Mouse (Mus musculus) R1 (cell line): ENCODE measurements around the gene Capzb.

ENCODE experiments used
- DNase-seq: peaks from one replicate; pipeline ENCODE4 v3.0.0-alpha.2; 2018; ENCODE audit warnings: low read depth, low spot score

The Capzb gene

GRCm38 (mm10) chr4:139305521-139305920 is 112.8 kb downstream of the Capzb start:
- no peak for DNase-seq

GRCm38 (mm10) chr4:139307916-139308315 is 115.2 kb downstream of the Capzb start:
- DNase-seq: no peak

DNA sequence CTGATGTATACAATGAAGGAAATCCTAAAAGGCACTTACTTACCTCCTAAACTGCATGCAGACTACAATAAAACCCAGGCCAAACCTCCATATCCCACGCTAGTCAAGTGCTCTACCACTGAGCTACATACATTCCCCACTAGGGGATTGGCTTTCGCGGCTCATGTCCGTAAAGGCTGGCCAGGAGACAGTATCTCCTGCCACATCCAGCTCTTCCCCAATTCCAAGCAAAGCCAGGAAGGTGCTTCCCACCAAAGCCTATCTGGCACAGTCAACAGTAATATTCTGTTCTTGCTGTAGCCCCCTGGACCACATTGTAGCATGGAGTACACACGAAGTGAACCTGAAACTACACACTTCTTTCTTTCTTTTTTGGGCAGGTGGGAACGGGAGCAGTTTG is 117.0 kb downstream of the Capzb start:
- DNase-seq: peak; percentile 76

DNA sequence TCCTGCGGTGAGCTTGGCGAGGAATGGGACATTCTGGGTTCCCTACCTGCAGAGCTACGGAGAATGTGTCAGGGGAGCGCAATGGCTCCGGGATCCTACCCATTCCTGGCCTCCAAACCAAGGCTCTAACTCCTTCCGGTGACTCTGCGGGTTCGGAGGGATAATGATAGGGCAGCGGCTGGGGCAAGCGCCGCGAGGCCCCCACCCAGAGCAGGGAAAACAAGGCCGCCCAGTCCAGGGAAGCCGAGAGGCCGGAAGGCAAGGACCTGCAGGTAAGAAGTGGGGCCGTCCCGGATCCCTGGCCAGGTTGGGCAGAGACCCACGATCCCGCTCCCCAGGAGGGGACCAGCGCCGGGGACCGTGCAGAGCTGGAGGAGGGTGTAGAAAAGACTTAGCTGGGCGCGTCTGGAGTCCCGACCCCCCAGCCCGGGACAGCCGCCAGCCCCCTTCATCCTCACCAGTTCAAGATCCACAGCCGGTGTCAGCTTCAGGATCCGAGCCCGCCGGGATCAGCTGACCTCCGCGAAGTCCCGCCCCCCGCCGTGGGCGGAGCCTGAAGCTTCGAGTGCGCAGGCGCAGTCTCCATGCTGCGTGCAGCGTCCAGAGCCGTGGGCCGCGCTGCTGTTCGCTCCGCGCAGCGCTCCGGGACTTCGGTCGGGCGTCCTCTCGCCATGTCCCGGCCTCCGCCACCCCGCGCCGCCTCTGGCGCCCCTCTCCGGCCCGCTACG is 117.6 kb downstream of the Capzb start, which contains the start of the genes Pqlc2 and Akr7a5:
Gene Pqlc2, minus strand, starts transcription at position 538 of the 728 bp plus-strand sequence.
Gene Akr7a5, plus strand, starts transcription at position 574 of the 728 bp plus-strand sequence.
- peak; percentile 92 for DNase-seq

- DNase-seq: peak; percentile 68
These were observed 118.4 kb downstream of the Capzb start for GRCm38 (mm10) chr4:139310899-139311701.

GRCm38 (mm10) chr4:139311707-139312106 is 119.0 kb downstream of the Capzb start:
- no peak for DNase-seq

DNA sequence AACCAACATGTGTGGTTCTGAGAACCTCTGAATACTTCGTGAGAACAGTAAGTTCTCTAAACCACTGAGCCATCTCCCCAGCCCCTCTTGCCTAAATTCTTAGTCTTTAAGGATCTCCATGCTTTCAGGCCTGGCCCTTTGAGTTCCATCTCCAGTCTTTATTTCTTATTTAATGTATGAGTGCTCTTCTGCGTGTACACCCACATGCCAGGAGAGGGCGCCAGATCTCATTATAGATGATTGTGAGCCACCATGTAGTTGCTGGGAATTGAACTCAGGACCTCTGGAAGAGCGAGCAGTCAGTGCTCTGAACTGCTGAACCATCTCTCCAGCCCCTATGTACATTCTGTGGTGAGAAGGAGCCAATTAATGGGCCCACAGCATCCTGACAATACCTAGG is 119.9 kb downstream of the Capzb start:
- DNase-seq: peak; percentile 79

DNA sequence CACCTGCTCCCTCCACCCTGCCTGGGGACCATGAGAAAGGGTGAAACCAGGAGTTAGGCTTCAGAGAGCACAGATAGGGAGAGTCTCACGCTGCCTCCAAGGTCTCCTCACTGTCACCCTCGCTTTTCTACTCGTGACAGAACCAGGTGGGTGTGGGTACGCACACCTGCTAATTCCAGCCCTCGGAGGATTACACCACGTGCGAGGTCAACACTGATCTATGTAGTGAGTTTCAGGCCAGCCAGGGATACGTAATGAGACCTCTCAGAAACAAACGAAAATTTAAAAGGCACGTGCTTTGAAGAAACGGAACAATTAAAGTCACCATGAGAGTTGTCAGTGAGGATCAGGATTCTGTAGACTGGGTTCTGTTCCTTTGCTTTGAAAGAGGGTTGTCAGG is 125.8 kb downstream of the Capzb start:
- no peak for DNase-seq

DNA sequence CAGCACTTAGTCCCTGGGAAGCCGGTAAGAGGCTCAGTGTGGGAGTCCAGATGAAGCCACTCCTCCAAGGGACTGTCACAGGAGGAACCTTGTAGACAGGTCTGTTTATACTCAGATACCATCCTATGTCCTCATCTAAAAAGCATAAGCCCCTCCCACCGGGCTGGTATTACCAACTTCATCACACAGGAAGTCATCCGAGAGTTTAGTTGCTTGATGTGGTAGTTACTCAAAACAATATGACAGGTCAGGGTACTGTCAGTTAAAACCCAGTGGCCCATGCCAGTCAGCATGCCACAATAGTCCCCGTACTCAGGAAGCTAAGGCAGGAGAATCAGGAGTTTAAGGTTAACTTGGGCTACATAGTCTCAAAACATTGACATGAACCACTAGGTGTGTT is 127.0 kb downstream of the Capzb start:
- no peak for DNase-seq

- DNase-seq: peak; percentile 98
These were observed 137.9 kb downstream of the Capzb start for GRCm38 (mm10) chr4:139330605-139331004.

DNA sequence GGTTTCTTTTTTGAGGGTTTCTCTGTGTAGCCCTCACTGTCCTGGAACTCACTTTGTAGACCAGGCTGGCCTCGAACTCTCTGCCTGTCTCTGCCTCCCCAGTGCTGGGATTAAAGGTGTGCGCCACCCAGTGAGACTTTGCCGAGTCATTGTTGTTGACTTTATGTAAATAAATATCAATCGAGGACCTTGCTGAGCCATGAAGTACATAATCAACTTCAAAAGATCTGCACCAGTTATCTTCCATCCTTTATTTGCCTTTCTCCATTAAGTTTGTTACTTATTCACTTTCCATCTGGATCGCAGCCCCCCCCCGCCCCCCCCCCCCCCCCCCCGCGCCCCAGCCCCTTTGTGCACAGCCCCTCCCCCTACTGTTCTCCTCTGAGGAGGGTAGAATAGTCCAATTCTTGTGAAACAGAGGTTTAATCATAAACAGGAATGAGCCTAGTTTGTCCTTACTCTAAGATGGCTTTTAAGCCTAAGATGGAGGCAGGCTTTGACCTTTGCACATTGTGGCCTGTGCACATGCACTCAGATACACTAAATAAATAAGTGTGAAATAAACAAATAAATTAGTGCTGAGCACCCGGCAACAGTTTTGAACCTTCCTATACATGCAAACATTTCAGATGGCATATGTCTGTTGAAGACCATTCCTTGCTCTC is 142.1 kb downstream of the Capzb start:
- no peak for DNase-seq

DNA sequence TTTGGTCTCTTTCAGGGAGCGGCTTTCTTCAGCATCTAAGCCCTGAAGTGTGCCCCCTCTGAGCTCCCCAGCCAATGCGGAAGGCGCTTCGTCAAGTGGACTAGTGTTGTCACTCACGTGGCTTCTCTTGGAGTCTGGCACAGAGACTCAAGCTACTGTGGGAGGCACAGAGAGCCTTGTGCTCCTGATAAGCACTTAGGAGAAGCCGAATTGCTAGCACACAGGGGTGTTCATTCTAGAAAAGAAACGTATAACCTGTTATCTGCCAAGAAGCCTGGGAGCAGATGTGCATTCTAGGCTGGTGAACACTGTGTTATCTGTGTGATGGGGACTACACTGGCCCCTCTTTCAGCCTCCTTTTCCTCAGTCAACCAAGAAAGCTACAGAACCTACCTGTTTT is 142.8 kb downstream of the Capzb start:
- no peak for DNase-seq

- peak; percentile 92 for DNase-seq
These were observed 144.3 kb downstream of the Capzb start for GRCm38 (mm10) chr4:139336822-139337483.

DNA sequence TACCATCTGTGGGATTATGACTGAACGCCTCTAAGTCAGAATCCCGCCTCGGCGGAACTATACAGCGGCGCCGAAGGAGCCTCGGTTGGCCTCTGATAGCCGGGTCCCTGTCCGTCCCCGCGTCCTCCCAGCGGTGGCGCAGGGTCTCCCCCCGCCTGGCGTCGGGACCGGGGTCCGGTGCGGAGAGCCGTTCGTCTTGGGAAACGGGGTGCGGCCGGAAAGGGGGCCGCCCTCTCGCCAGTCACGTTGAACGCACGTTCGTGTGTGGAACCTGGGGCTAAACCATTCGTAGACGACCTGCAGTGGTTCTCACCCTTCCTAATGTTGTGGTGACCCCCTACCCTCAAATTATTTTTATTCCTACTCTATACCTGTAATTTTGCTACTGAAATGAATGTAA is 145.4 kb downstream of the Capzb start:
- no peak for DNase-seq

DNA sequence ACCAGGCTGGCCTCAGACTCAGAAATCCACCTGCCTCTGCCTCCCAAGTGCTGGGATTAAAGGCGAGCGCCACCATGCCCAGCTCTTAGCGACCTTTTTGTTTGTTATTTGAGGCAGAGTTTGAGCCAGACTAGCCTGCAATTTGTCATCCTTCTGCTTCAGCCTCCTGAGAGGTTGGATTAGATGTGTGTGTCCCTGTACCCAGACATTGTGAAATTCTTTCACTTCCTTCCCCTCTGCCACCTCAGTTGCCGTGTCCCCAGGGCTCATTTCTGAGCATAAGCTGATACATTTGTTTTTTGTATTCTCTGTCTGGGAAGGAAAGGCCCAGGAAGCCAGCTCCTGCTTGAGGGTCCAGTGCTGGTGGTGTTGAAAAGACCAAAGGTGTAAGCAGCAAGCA is 148.1 kb downstream of the Capzb start:
- DNase-seq: no peak
